In the genomic region with DNA sequence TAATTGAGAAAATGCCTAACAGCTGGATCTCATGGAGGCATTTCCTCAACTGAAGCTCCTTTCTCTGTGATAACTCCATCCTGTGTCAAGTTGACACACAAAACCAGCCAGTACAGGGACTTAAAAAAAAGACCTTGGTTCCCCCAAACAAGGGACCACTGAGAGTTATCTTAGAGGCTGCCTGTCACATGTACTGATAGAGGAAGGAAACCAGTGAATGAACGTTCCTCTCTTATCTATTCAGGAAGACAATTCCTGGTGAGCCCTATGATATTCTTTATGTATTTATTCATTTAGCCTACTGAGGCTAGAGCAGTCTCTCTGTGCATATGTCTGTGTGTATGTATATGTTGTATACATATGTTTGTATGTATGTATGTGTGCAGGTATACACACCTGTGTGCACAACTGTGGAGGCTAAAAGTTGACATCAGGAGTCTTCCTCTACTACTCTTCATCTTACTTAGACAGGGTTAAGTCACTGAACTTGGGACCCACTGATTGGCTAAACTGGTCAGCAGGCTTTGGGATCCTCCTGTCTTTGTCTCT, we compare ENCODE assay signal across 1 mouse cellular context.
TF ChIP-seq lines count a peak whose summit lies in the region.

No protein-coding gene starts in this region.

TF ChIP-seq in MEL, 35 proteins besides CTCF, POLR2A, EP300 and RAD21 (continued from another document):
- peak; percentile 85 for TF ChIP-seq SIN3A (IDR thresholded peaks at IDR 0.05; ENCODE audit: low read length)
- TF ChIP-seq NRF1 (IDR thresholded peaks at IDR 0.05; ENCODE audit: insufficient read depth, low read depth, low read length, poor library complexity, severe bottlenecking): no peak
- peak; percentile 83 for TF ChIP-seq ZMIZ1 (IDR thresholded peaks at IDR 0.05; ENCODE audit: low read depth, low read length)
- TF ChIP-seq KAT2A (conservative IDR thresholded peaks at IDR 0.05; ENCODE audit: low read depth, low read length): no peak
- TF ChIP-seq UBTF (IDR thresholded peaks at IDR 0.05; ENCODE audit: borderline replicate concordance, insufficient read depth, low read depth, low read length): no peak
- TF ChIP-seq NELFE (IDR thresholded peaks at IDR 0.05; ENCODE audit: low read depth, low read length): peak; percentile 64
- peak; percentile 46; the same call in 1 of the 2 replicates for TF ChIP-seq HCFC1 (IDR thresholded peaks at IDR 0.05; ENCODE audit: low read depth, low read length)
- peak; percentile 88 for TF ChIP-seq ZNF384 (IDR thresholded peaks at IDR 0.05; ENCODE audit: low read depth, low read length)
- TF ChIP-seq POLR2AphosphoS5 (IDR thresholded peaks at IDR 0.05; ENCODE audit: borderline replicate concordance, low read depth, low read length): no peak
- peak; percentile 95 for TF ChIP-seq ETS1 (IDR thresholded peaks at IDR 0.05; ENCODE audit: low read depth, low read length)
- TF ChIP-seq GATA1 (IDR thresholded peaks at IDR 0.05; ENCODE audit: low read depth, low read length): peak; percentile 98
- peak; percentile 61 for TF ChIP-seq TBP (IDR thresholded peaks at IDR 0.05; ENCODE audit: low read depth, low read length)
- TF ChIP-seq MAX (IDR thresholded peaks at IDR 0.05; ENCODE audit: low read length): 0 out of 2 replicates have a peak, but pooled peaks have one; percentile 46
- no peak for TF ChIP-seq ZKSCAN1 (IDR thresholded peaks at IDR 0.05; ENCODE audit: low read depth, low read length)
- TF ChIP-seq JUND (IDR thresholded peaks at IDR 0.05; ENCODE audit: low read depth, low read length): no peak
- TF ChIP-seq MYB (IDR thresholded peaks at IDR 0.05; ENCODE audit: low read depth, low read length): peak; percentile 95
TF ChIP-seq in MEL: peak in this region for 17.
